Mouse (Mus musculus): ENCODE results near the gene B3gnt3. TPM values are rescaled to one million over a fixed set of nuclear protein-coding genes. Genes with fewer than 3 reads are reported as not detected.

Gene B3gnt3
- polyA plus RNA-seq, 1 experiment from 2014 or later: 0.44 TPM

GRCm38 (mm10) chr8:71668220-71668975 is 33.2 kb downstream of the B3gnt3 start:
- Histone ChIP-seq H3K27ac (ENCODE audit: low read depth, low read length) (no peak overlapping the region), H3K9ac (ENCODE audit: low read depth, low read length) (peak overlapping the region; percentile 46), H3K4me2 (ENCODE audit: low read length) (peak overlapping the region; percentile 43), H3K27me3 (replicated peaks; ENCODE audit: control insufficient read depth, insufficient read depth, low read length) (no peaks in the 10 kb centered on the region), H3K9me3 (ENCODE audit: control insufficient read depth, low read length) (no peaks in the 10 kb centered on the region), H3K36me3 (ENCODE audit: control insufficient read depth, insufficient read depth, low read length) (peaks cover 6% of the 10 kb centered on the region; the same call in 1 of the 2 replicates), H3K4me3 (ENCODE audit: low read length) (peak overlapping the region; percentile 0), H3K4me1 (ENCODE audit: control insufficient read depth, insufficient read depth, low read depth, low read length) (peaks cover 36% of the 10 kb centered on the region)
- no peak for ATAC-seq
- 5% methylated on average over 21 of the region's 21 CpGs for WGBS

DNA sequence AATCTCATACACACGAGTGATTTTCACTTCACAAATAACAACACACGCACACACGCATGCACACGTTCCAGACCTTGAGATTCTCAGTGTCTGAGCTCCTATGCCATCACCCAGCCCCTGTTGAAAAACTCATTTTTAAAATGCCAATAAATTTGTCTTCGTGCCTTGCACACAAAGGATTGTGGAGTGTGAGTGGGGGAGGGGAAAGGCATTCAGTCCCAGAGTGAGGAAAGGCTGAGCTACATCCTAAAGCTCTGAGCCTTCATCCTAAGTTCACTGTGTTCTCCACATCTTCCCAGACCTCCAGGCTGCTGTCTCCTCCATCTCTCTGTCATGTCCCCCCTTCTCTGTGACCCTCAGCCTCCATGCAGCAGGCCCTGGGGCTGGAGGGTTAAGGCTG is 34.3 kb downstream of the B3gnt3 start:
- H3K27me3 ChIP-seq (replicated peaks; ENCODE audit: control insufficient read depth, insufficient read depth, low read length): no peaks in the 10 kb centered on the region
- no peak for ATAC-seq
- H3K36me3 ChIP-seq (ENCODE audit: control insufficient read depth, insufficient read depth, low read length): peaks cover 14% of the 10 kb centered on the region
- H3K9me3 ChIP-seq (ENCODE audit: control insufficient read depth, low read length): no peaks in the 10 kb centered on the region
- WGBS: 36% methylated on average over 5 of the region's 5 CpGs
- H3K27ac ChIP-seq (ENCODE audit: low read depth, low read length): peak overlapping the region; percentile 62
- H3K4me3 ChIP-seq (ENCODE audit: low read length): no peak overlapping the region
- H3K4me2 ChIP-seq (ENCODE audit: low read length): peak overlapping the region; percentile 11; the same call in 1 of the 2 replicates
- peak overlapping the region; percentile 28 for H3K9ac ChIP-seq (ENCODE audit: low read depth, low read length)
- H3K4me1 ChIP-seq (ENCODE audit: control insufficient read depth, insufficient read depth, low read depth, low read length): peaks cover 34% of the 10 kb centered on the region

DNA sequence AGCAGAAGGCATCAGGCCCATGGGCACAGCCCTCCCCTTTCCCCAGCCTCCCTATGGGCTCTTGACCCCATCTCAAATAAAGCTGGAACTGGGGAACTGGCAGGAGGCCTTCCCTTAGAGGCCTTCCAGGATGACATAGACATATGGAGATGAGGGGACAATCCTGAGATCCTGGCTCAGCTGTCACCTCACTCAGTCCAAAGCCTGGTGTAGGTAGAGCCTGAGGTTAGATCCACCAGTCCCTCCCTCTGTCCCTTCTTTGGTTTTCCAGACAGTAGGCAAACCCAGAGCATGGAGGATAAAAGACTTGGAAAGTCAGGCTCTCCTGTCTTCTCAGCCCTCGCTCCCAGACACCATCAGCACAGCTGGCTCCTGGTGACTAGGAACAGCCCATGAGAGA is 34.7 kb downstream of the B3gnt3 start:
- Histone ChIP-seq H3K27ac (ENCODE audit: low read depth, low read length) (peak overlapping the region; percentile 62; the same call in 1 of the 2 replicates), H3K9ac (ENCODE audit: low read depth, low read length) (peak overlapping the region; percentile 28), H3K36me3 (ENCODE audit: control insufficient read depth, insufficient read depth, low read length) (peaks cover 15% of the 10 kb centered on the region), H3K9me3 (ENCODE audit: control insufficient read depth, low read length) (no peaks in the 10 kb centered on the region), H3K27me3 (replicated peaks; ENCODE audit: control insufficient read depth, insufficient read depth, low read length) (no peaks in the 10 kb centered on the region), H3K4me3 (ENCODE audit: low read length) (no peak overlapping the region), H3K4me2 (ENCODE audit: low read length) (no peak overlapping the region; the same call in 1 of the 2 replicates), H3K4me1 (ENCODE audit: control insufficient read depth, insufficient read depth, low read depth, low read length) (peaks cover 30% of the 10 kb centered on the region)
- ATAC-seq: no peak
- WGBS: 25% methylated on average over 1 of the region's 1 CpGs

DNA sequence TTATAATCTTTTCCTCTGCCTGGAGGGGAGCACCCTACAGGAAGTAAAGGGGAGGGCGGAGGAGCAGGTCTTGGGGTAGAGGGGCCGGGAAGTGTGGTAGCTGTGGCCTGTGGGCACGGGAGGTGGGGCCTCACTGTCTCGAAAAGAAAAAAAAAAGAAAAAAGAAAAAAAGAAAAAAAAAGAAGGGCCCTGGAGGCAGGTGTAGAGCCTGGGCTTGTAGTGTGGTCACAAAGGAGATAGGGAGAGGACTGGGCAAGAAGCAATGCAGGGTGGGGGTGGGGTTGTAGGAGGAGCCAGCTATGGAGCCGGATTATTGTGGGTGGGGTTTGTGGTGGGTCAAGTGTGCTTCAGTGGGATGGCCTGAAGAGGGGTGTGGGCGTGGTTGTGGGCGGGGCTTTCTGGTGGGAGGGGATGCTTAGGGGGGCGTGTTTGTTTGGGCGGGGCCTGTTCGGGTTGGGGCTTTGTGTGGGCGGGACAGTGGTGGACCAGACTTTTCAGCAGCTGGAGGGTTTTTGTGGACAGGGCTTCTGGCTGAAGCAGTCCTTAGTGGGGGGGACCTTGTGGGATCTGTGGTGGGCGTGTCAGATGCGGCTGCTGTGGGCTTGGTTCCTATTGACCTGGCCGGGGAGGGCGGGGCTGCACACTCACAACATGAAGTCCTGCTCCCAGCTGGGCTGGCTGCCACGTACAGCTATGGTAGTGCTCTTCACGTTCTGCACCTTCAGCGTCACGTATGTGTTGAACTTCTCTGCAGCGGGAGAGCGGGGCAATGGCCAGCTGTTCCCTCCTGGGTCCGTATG is 36.1 kb downstream of the B3gnt3 start:
- Histone ChIP-seq H3K27me3 (replicated peaks; ENCODE audit: control insufficient read depth, insufficient read depth, low read length) (no peaks in the 10 kb centered on the region), H3K4me1 (ENCODE audit: control insufficient read depth, insufficient read depth, low read depth, low read length) (peaks cover 30% of the 10 kb centered on the region), H3K27ac (ENCODE audit: low read depth, low read length) (no peak overlapping the region), H3K36me3 (ENCODE audit: control insufficient read depth, insufficient read depth, low read length) (peaks cover 15% of the 10 kb centered on the region), H3K9me3 (ENCODE audit: control insufficient read depth, low read length) (no peaks in the 10 kb centered on the region), H3K4me2 (ENCODE audit: low read length) (peak overlapping the region; percentile 2; the same call in 1 of the 2 replicates), H3K4me3 (ENCODE audit: low read length) (no peak overlapping the region), H3K9ac (ENCODE audit: low read depth, low read length) (no peak overlapping the region)
- ATAC-seq: no peak
- 8% methylated on average over 22 of the region's 22 CpGs for WGBS

DNA sequence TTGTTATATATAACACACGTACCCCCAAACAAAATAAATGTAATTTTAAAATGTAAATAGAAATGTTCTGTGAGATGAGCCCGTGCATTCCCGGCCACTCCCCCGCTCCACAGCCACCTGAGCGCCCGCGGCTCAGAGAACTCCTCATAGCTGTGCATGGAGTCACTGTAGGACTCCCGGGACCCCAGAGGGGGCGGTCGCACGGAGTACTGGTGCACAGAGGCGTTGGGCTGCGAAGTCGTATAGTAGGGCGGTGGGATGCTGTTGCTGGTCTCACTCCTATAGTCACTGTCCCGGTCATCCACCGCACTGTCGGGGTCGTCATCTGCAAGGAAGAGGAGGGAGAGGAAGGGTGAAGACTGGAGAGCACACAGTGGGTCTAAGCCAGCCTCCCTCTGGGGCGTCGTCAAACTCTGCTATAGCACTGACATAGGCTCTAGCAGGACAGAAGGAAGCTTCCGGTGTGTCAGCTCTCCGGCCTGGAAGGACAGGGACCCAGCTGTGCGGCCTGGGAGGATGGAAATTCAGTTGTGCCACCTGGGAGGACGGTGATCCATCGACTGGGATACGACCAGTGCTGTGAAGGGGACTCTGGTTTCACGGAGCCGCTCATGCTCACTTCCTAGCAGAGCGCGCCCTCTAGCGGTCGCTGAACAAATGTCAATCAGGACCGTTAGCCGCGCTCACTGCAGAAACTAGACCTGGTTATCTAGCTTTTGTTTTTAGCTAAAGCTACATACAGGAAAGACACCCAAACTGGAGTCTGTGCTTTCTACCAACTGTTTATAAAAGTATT is 41.1 kb downstream of the B3gnt3 start:
- no peak overlapping the region for H3K4me2 ChIP-seq (ENCODE audit: low read length)
- WGBS: 7% methylated on average over 36 of the region's 36 CpGs
- peaks cover 20% of the 10 kb centered on the region for H3K27me3 ChIP-seq (replicated peaks; ENCODE audit: control insufficient read depth, insufficient read depth, low read length)
- H3K9me3 ChIP-seq (ENCODE audit: control insufficient read depth, low read length): no peaks in the 10 kb centered on the region
- ATAC-seq: peak; percentile 58
- peak overlapping the region; percentile 17; the same call in 1 of the 2 replicates for H3K9ac ChIP-seq (ENCODE audit: low read depth, low read length)
- no peak overlapping the region for H3K27ac ChIP-seq (ENCODE audit: low read depth, low read length)
- no peak overlapping the region for H3K4me3 ChIP-seq (ENCODE audit: low read length)
- H3K36me3 ChIP-seq (ENCODE audit: control insufficient read depth, insufficient read depth, low read length): peaks cover 28% of the 10 kb centered on the region
- peaks cover 5% of the 10 kb centered on the region; the same call in 1 of the 2 replicates for H3K4me1 ChIP-seq (ENCODE audit: control insufficient read depth, insufficient read depth, low read depth, low read length)

DNA sequence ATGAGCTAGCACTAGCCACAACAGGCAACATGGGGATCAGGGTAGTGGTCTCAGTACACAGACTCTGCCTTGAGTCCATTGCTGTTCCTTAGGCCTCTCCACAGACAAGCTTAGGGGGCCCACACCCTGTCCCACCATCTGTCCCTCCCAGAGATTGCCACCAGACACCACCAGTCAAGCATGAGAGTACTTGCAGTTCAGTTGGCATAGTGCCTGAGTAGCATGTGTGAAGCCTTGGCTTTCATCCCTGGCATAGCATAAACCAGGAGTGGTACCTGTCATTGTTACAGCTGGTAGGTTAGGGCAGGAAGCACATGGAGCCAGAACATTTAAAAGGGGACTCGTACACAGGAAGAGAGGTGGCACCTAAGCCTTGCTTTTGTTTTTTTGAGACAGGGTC is 41.8 kb downstream of the B3gnt3 start:
- no peaks in the 10 kb centered on the region for H3K9me3 ChIP-seq (ENCODE audit: control insufficient read depth, low read length)
- H3K36me3 ChIP-seq (ENCODE audit: control insufficient read depth, insufficient read depth, low read length): peaks cover 28% of the 10 kb centered on the region
- H3K4me1 ChIP-seq (ENCODE audit: control insufficient read depth, insufficient read depth, low read depth, low read length): peaks cover 5% of the 10 kb centered on the region; the same call in 1 of the 2 replicates
- WGBS: 70% methylated on average over 1 of the region's 1 CpGs
- peak overlapping the region; percentile 39; the same call in 1 of the 2 replicates for H3K27ac ChIP-seq (ENCODE audit: low read depth, low read length)
- H3K9ac ChIP-seq (ENCODE audit: low read depth, low read length): no peak overlapping the region
- H3K27me3 ChIP-seq (replicated peaks; ENCODE audit: control insufficient read depth, insufficient read depth, low read length): peaks cover 25% of the 10 kb centered on the region
- H3K4me2 ChIP-seq (ENCODE audit: low read length): no peak overlapping the region
- no peak overlapping the region for H3K4me3 ChIP-seq (ENCODE audit: low read length)
- ATAC-seq: peak; percentile 17; the same call in 1 of the 2 replicates

DNA sequence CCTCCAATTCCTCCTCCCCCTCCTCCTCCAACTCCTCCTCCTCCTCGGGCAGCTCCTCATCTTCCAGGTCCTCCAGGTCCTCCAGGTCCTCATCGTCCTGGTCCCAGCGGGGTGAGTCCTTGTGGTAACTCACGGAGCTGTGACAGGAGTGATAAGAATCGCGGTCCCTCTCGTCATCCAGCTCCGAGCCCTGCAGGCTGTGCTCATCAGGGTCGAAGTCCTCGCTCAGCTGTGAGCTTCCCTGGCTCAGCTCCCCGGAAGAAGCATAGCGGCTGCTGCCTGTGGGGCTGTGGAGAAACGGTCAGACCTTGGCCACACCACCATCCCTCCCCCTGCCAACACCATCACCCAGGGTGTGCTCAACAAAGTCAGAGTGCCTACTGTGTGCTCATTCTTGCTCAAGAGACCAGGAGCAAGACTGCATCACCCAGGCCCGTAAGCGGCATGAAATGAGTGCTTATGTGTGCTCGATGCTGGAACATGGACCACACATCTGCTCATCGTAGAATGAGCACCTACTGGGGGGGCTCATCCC is 43.0 kb downstream of the B3gnt3 start:
- Histone ChIP-seq H3K9ac (ENCODE audit: low read depth, low read length) (no peak overlapping the region), H3K9me3 (ENCODE audit: control insufficient read depth, low read length) (no peaks in the 10 kb centered on the region), H3K4me2 (ENCODE audit: low read length) (no peak overlapping the region), H3K27me3 (replicated peaks; ENCODE audit: control insufficient read depth, insufficient read depth, low read length) (peaks cover 25% of the 10 kb centered on the region), H3K27ac (ENCODE audit: low read depth, low read length) (no peak overlapping the region), H3K36me3 (ENCODE audit: control insufficient read depth, insufficient read depth, low read length) (peaks cover 27% of the 10 kb centered on the region), H3K4me3 (ENCODE audit: low read length) (no peak overlapping the region), H3K4me1 (ENCODE audit: control insufficient read depth, insufficient read depth, low read depth, low read length) (peaks cover 5% of the 10 kb centered on the region; the same call in 1 of the 2 replicates)
- 32% methylated on average over 17 of the region's 17 CpGs for WGBS
- no peak for ATAC-seq

DNA sequence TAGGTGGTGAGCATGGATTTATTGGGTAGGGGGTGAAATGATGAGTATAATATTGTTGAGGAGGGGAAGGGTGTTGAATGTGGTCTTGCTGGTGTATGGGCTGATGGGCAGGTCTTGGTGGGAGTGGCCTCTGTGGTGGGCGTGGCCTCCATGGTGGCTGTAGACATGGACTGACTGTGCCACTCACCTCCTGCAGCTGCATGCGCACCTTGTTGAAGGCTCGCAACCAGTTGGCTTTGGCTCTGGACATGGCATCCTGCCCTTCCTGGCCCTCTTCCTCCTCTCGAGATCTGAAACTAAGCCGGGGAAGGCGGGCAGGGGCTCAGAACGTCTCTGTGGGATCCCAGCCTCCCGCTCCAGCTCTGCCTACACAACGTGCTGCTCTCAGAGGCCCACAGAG is 43.8 kb downstream of the B3gnt3 start:
- no peak overlapping the region for H3K4me2 ChIP-seq (ENCODE audit: low read length)

More for the DNA sequence above, 43.8 kb downstream of the B3gnt3 start:
- Histone ChIP-seq H3K4me1 (ENCODE audit: control insufficient read depth, insufficient read depth, low read depth, low read length) (peaks cover 5% of the 10 kb centered on the region; the same call in 1 of the 2 replicates), H3K36me3 (ENCODE audit: control insufficient read depth, insufficient read depth, low read length) (peaks cover 26% of the 10 kb centered on the region), H3K9me3 (ENCODE audit: control insufficient read depth, low read length) (no peaks in the 10 kb centered on the region), H3K4me3 (ENCODE audit: low read length) (no peak overlapping the region), H3K9ac (ENCODE audit: low read depth, low read length) (no peak overlapping the region; the same call in 1 of the 2 replicates), H3K27me3 (replicated peaks; ENCODE audit: control insufficient read depth, insufficient read depth, low read length) (peaks cover 25% of the 10 kb centered on the region), H3K27ac (ENCODE audit: low read depth, low read length) (no peak overlapping the region)
- no peak for ATAC-seq
- WGBS: 22% methylated on average over 8 of the region's 9 CpGs

Measured in hindbrain, embryonic 16.5 days (tissue).